Mouse (Mus musculus): ENCODE results near the gene Ndst2. TPM values are rescaled to one million over a fixed set of nuclear protein-coding genes. Genes with fewer than 3 reads are reported as not detected.

Gene Ndst2
- total RNA-seq (2021): 10 to 100 TPM; 22.8 to 26.7 TPM
- long read RNA-seq, experiment 1, transcript Ndst2-202 (15 exons, 3,907 nt): major isoform, 19 of 30 reads
- long read RNA-seq, experiment 1, partial matches to known transcripts: 2 of 30 reads
- long read RNA-seq, experiment 1, other reads (novel, unspliced or antisense): 6 of 30 reads
- long read RNA-seq, experiment 2, transcript Ndst2-202 (15 exons, 3,907 nt): major isoform, 6 of 26 reads
- long read RNA-seq, experiment 2, partial matches to known transcripts: 2 of 26 reads
- long read RNA-seq, experiment 2, other reads (novel, unspliced or antisense): 16 of 26 reads

GRCm38 (mm10) chr14:20733952-20734774, at the start of gene Ndst2:
Gene Ndst2 (minus strand): TSS chr14:20734562.
- peak; percentile 74 to 90 for DNase-seq (ENCODE audit: low spot score in 2 of 2)

GRCm38 (mm10) chr14:20783526-20783925, 49.2 kb upstream of the Ndst2 start:
- DNase-seq (ENCODE audit: low spot score in 2 of 2): no peak

GRCm38 (mm10) chr14:20782860-20783259, 48.5 kb upstream of the Ndst2 start:
- DNase-seq (ENCODE audit: low spot score in 2 of 2): no peak

GRCm38 (mm10) chr14:20780217-20780616, 45.9 kb upstream of the Ndst2 start:
- no peak for DNase-seq (ENCODE audit: low spot score in 2 of 2)

DNA sequence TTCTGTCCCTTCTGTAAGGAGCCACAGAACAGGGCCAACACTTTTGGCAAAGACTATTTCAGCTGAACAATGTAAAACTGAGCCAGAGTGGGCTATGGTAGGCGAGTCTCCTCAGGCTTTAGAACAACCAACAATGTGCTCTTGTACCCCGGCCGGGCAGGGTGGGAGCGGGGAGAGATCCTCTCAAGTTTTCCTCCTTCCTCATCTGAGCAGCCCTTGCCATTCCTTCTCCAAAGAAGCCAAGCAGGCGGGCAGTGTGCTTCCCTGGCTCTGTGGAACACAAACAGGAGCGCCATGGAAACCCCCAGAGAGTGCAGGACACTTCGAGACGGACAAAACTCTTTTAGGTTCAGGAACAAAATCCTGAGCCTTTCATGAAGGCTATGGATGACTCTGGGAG, 44.1 kb upstream of the Ndst2 start:
- DNase-seq (ENCODE audit: low spot score in 2 of 2): no peak

GRCm38 (mm10) chr14:20775661-20776060, 41.3 kb upstream of the Ndst2 start:
- DNase-seq (ENCODE audit: low spot score in 2 of 2): no peak

- no peak for DNase-seq (ENCODE audit: low spot score in 2 of 2)
These were observed 39.0 kb upstream of the Ndst2 start for GRCm38 (mm10) chr14:20773410-20773809.

GRCm38 (mm10) chr14:20772808-20773207, 38.4 kb upstream of the Ndst2 start:
- DNase-seq (ENCODE audit: low spot score in 2 of 2): no peak

- DNase-seq (ENCODE audit: low spot score in 2 of 2): no peak
These were observed 37.6 kb upstream of the Ndst2 start for GRCm38 (mm10) chr14:20771941-20772340.

- no peak for DNase-seq (ENCODE audit: low spot score in 2 of 2)
These were observed 34.2 kb upstream of the Ndst2 start for GRCm38 (mm10) chr14:20768581-20768980.

- DNase-seq (ENCODE audit: low spot score in 2 of 2): no peak
These were observed 33.6 kb upstream of the Ndst2 start for GRCm38 (mm10) chr14:20767936-20768335.

GRCm38 (mm10) chr14:20765642-20766258, 31.4 kb upstream of the Ndst2 start:
- DNase-seq (ENCODE audit: low spot score in 2 of 2): peak; percentile 78 to 86

DNA sequence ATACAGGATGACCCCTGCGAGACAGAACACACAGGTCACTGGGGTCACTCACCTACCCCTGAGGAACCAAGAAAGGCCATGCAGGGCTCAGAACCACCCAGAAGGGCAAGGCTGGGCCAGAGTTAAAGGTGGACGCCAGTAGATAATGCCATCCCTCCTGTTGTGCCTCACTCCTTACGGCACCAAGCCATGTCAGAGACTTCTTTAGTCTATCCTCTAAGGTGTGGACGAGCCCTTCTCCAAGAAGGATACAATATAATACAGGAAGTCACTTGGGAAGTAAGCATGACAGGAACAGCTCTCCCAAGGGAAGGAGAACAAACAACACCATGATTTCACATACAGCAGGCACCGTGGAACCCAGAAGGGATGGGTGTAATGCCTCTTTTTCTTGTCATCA, 30.6 kb upstream of the Ndst2 start:
- no peak for DNase-seq (ENCODE audit: low spot score in 2 of 2)

- no peak for DNase-seq (ENCODE audit: low spot score in 2 of 2)
These were observed 24.5 kb upstream of the Ndst2 start for GRCm38 (mm10) chr14:20758768-20759435.

GRCm38 (mm10) chr14:20757370-20757907, 23.1 kb upstream of the Ndst2 start:
- DNase-seq (ENCODE audit: low spot score in 2 of 2): no peak

- DNase-seq (ENCODE audit: low spot score in 2 of 2): no peak
These were observed 19.4 kb upstream of the Ndst2 start for GRCm38 (mm10) chr14:20753792-20754191.

DNA sequence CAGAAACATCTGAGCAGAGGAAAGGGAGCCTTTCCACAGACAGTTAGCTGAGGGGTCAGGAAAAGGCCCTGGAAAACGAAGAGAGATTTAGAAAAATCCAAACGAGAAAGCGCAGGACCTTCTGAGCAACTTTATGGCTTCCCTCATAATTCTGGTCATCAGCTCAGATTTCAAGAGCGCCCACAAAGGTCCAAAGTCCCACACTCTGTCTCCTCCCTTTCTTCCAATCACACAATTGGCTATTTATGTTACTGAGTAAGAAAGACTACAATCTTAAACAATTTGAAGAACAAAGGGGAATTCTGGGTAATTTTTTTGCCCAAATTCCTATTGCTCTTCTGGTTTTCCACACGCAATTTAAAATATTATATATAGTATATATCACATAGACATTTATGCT, 16.1 kb upstream of the Ndst2 start:
- DNase-seq (ENCODE audit: low spot score in 2 of 2): no peak

- DNase-seq (ENCODE audit: low spot score in 2 of 2): no peak
These were observed 15.2 kb upstream of the Ndst2 start for GRCm38 (mm10) chr14:20749494-20750051.

DNA sequence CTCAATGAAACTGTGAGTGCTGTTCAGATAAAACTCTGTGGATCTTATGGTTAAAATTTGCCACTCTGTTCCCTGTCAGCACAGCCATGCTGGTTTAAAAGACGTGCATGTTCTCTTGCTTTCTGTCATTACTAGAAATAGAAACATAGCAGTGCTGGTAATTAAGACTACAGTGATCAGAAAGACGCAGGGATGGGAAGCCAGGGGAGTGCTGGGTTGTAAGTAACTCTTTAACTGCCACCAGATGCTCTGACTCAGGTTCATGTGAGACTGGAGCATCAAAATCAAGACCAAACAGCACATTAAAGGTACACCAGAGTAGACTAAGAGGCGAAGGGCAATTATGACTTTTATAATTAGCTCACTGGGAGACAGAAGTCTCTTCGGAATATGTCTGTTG, 14.0 kb upstream of the Ndst2 start:
- no peak for DNase-seq (ENCODE audit: low spot score in 2 of 2)

DNA sequence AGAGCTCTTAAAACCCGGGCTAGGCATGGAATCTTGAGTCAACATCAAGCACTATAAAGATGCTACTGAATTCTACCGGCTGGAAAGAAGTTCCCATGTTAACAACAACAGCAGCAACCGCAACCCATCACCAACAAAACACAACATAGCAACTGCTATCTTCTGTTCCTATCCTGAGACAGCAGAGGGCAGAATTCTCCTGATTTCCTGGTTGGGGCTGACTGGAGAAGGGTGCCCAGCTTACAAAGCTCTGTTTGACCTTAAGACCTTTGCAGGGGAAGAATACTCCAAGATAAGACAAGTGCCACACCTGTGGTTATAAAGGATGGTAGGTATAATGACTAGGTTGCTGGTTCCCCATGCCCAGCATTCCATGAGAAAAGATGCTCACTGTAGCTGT, 12.6 kb upstream of the Ndst2 start:
- DNase-seq (ENCODE audit: low spot score in 2 of 2): no peak

- DNase-seq (ENCODE audit: low spot score in 2 of 2): no peak
These were observed 9.3 kb upstream of the Ndst2 start for GRCm38 (mm10) chr14:20743614-20744013.
